Mouse (Mus musculus): ENCODE data around the gene Zc2hc1c.

DNA sequence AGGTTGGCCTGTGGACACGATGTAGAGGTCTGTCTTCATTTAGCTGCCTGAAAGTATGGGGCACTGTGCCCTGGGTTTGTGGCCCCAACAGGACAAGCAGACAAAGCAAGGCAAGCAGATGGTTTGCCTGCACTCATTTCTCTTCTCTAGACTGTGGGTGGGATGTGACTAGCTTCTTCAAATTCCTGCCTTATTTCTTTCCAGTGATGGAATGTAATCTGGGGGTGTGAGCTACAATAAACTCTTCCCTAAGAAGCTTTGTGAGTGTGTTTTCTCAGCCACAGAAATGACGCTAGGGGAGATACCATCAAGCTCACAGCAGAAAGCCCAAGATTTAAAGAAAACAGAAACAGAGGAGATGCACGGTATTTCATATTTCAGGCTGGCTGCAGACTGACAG lies 36.3 kb upstream of the Zc2hc1c start:
- TF ChIP-seq CTCF (IDR thresholded peaks at IDR 0.05; ENCODE audit: borderline replicate concordance, insufficient read depth, low read depth, low read length) (no peak), POLR2A (IDR thresholded peaks at IDR 0.05; ENCODE audit: borderline replicate concordance, insufficient read depth, low read length) (no peak)
